Mouse (Mus musculus): ENCODE measurements around the gene Nr1i3. TPM values are rescaled to one million over a fixed set of nuclear protein-coding genes. Genes with fewer than 3 reads are reported as not detected.

Nr1i3 gene
- polyA plus RNA-seq, 1 experiment from 2014 or later, result 0.36 TPM

GRCm38 (mm10) chr1:171187851-171188700, 25.7 kb upstream of the Nr1i3 start:
- H3K27ac ChIP-seq, result no peak overlapping the region
- H3K4me3 ChIP-seq, result no peak overlapping the region
- no peak overlapping the region for H3K4me2 ChIP-seq
- 39% methylated on average over 13 of the region's 13 CpGs for WGBS (ENCODE audit: insufficient replicate concordance)
- no peaks in the 10 kb centered on the region for H3K36me3 ChIP-seq
- ATAC-seq, result no peak
- no peaks in the 10 kb centered on the region for H3K9me3 ChIP-seq (replicated peaks)
- H3K9ac ChIP-seq, result no peak overlapping the region
- peaks cover 51% of the 10 kb centered on the region for H3K27me3 ChIP-seq (replicated peaks)
- peaks cover 14% of the 10 kb centered on the region; the same call in 1 of the 2 replicates for H3K4me1 ChIP-seq

- Histone ChIP-seq H3K4me1 (peaks cover 23% of the 10 kb centered on the region), H3K27ac (no peak overlapping the region), H3K4me3 (no peak overlapping the region), H3K27me3 (replicated peaks) (peaks cover 61% of the 10 kb centered on the region), H3K9ac (no peak overlapping the region), H3K4me2 (no peak overlapping the region), H3K9me3 (replicated peaks) (no peaks in the 10 kb centered on the region), H3K36me3 (no peaks in the 10 kb centered on the region)
- no peak for ATAC-seq
- 53% methylated on average over 8 of the region's 8 CpGs for WGBS (ENCODE audit: insufficient replicate concordance)
Observed at GRCm38 (mm10) chr1:171189046-171189445, 24.7 kb upstream of the Nr1i3 start.

GRCm38 (mm10) chr1:171189476-171190114, 24.2 kb upstream of the Nr1i3 start:
- no peak overlapping the region for H3K4me2 ChIP-seq
- no peaks in the 10 kb centered on the region for H3K9me3 ChIP-seq (replicated peaks)
- no peak overlapping the region for H3K27ac ChIP-seq
- H3K9ac ChIP-seq, result no peak overlapping the region
- peaks cover 27% of the 10 kb centered on the region for H3K4me1 ChIP-seq
- ATAC-seq, result no peak
- 61% methylated on average over 14 of the region's 14 CpGs for WGBS (ENCODE audit: insufficient replicate concordance)
- H3K36me3 ChIP-seq, result no peaks in the 10 kb centered on the region
- H3K27me3 ChIP-seq (replicated peaks), result peaks cover 66% of the 10 kb centered on the region
- no peak overlapping the region for H3K4me3 ChIP-seq

- H3K36me3 ChIP-seq, result no peaks in the 10 kb centered on the region
- H3K27ac ChIP-seq, result no peak overlapping the region
- no peak for ATAC-seq
- H3K9me3 ChIP-seq (replicated peaks), result no peaks in the 10 kb centered on the region
- H3K4me2 ChIP-seq, result no peak overlapping the region
- WGBS (ENCODE audit: insufficient replicate concordance), result 84% methylated on average over 9 of the region's 9 CpGs
- H3K4me1 ChIP-seq, result peaks cover 34% of the 10 kb centered on the region
- no peak overlapping the region for H3K4me3 ChIP-seq
- H3K9ac ChIP-seq, result no peak overlapping the region
- H3K27me3 ChIP-seq (replicated peaks), result peaks cover 79% of the 10 kb centered on the region
Observed at GRCm38 (mm10) chr1:171190832-171191231, 22.9 kb upstream of the Nr1i3 start.

GRCm38 (mm10) chr1:171192283-171192682, 21.5 kb upstream of the Nr1i3 start:
- ATAC-seq, result no peak
- Histone ChIP-seq H3K9me3 (replicated peaks) (no peaks in the 10 kb centered on the region), H3K4me3 (no peak overlapping the region), H3K4me2 (no peak overlapping the region), H3K4me1 (peaks cover 36% of the 10 kb centered on the region), H3K36me3 (no peaks in the 10 kb centered on the region), H3K9ac (no peak overlapping the region), H3K27ac (no peak overlapping the region), H3K27me3 (replicated peaks) (peaks cover 87% of the 10 kb centered on the region)
- WGBS (ENCODE audit: insufficient replicate concordance), result 39% methylated on average over 10 of the region's 10 CpGs

GRCm38 (mm10) chr1:171193093-171193840, 20.5 kb upstream of the Nr1i3 start:
- Histone ChIP-seq H3K9me3 (replicated peaks) (no peaks in the 10 kb centered on the region), H3K36me3 (no peaks in the 10 kb centered on the region), H3K4me3 (no peak overlapping the region), H3K4me2 (peak overlapping the region; percentile 24), H3K27me3 (replicated peaks) (peaks cover 90% of the 10 kb centered on the region), H3K4me1 (peaks cover 36% of the 10 kb centered on the region), H3K27ac (no peak overlapping the region), H3K9ac (no peak overlapping the region)
- 9% methylated on average over 18 of the region's 18 CpGs for WGBS (ENCODE audit: insufficient replicate concordance)
- ATAC-seq, result no peak

GRCm38 (mm10) chr1:171193911-171194830, 19.6 kb upstream of the Nr1i3 start:
- H3K36me3 ChIP-seq, result no peaks in the 10 kb centered on the region
- no peak overlapping the region; the same call in 1 of the 2 replicates for H3K4me2 ChIP-seq
- no peak overlapping the region for H3K9ac ChIP-seq
- no peak for ATAC-seq
- no peaks in the 10 kb centered on the region for H3K9me3 ChIP-seq (replicated peaks)
- H3K4me3 ChIP-seq, result no peak overlapping the region
- H3K4me1 ChIP-seq, result peaks cover 31% of the 10 kb centered on the region
- 25% methylated on average over 11 of the region's 11 CpGs for WGBS (ENCODE audit: insufficient replicate concordance)
- H3K27me3 ChIP-seq (replicated peaks), result peaks cover 97% of the 10 kb centered on the region
- no peak overlapping the region for H3K27ac ChIP-seq

GRCm38 (mm10) chr1:171195046-171195822, 18.5 kb upstream of the Nr1i3 start:
- 8% methylated on average over 20 of the region's 20 CpGs for WGBS (ENCODE audit: insufficient replicate concordance)
- Histone ChIP-seq H3K9me3 (replicated peaks) (no peaks in the 10 kb centered on the region), H3K4me3 (peak overlapping the region; percentile 48), H3K4me1 (peaks cover 25% of the 10 kb centered on the region), H3K36me3 (no peaks in the 10 kb centered on the region), H3K27ac (no peak overlapping the region), H3K4me2 (peak overlapping the region; percentile 68), H3K27me3 (replicated peaks) (peaks cover 89% of the 10 kb centered on the region), H3K9ac (no peak overlapping the region)
- ATAC-seq, result no peak

- H3K27me3 ChIP-seq (replicated peaks), result peaks cover 82% of the 10 kb centered on the region
- 3% methylated on average over 33 of the region's 33 CpGs for WGBS (ENCODE audit: insufficient replicate concordance)
- no peaks in the 10 kb centered on the region for H3K36me3 ChIP-seq
- H3K9me3 ChIP-seq (replicated peaks), result no peaks in the 10 kb centered on the region
- peak; percentile 77 for ATAC-seq
- no peak within 1 kb of the TSS for H3K27ac ChIP-seq
- no peak within 1 kb of the TSS; the same call in 1 of the 2 replicates for H3K9ac ChIP-seq
- H3K4me2 ChIP-seq, result peak within 1 kb of the TSS; percentile 68
- H3K4me1 ChIP-seq, result peaks cover 25% of the 10 kb centered on the region
- H3K4me3 ChIP-seq, result peak within 1 kb of the TSS; percentile 48
Observed at GRCm38 (mm10) chr1:171195887-171196397, 17.8 kb upstream of the Nr1i3 start, which contains the start of gene Pcp4l1. Pcp4l1 (minus strand) TSS chr1:171196268.

- H3K27ac ChIP-seq, result no peak overlapping the region
- H3K4me3 ChIP-seq, result no peak overlapping the region
- H3K4me1 ChIP-seq, result peaks cover 11% of the 10 kb centered on the region; the same call in 1 of the 2 replicates
- WGBS (ENCODE audit: insufficient replicate concordance), result 25% methylated on average over 1 of the region's 1 CpGs
- peaks cover 50% of the 10 kb centered on the region for H3K27me3 ChIP-seq (replicated peaks)
- no peak overlapping the region for H3K4me2 ChIP-seq
- ATAC-seq, result no peak
- no peaks in the 10 kb centered on the region for H3K9me3 ChIP-seq (replicated peaks)
- no peak overlapping the region for H3K9ac ChIP-seq
- no peaks in the 10 kb centered on the region for H3K36me3 ChIP-seq
Observed at GRCm38 (mm10) chr1:171199532-171199931, 14.2 kb upstream of the Nr1i3 start.
